In genomic region chr2:31845896-31846691, GRCm38 (mm10) we compare ENCODE assay signal across 8 mouse cellular contexts. TPM values are rescaled to one million over a fixed set of nuclear protein-coding genes. Genes with fewer than 3 reads are reported as not detected.
A peak's percentile ranks its signal among the peaks of the same experiment; 100 is the strongest.
DNase-seq lines count a peak whose midpoint lies in the region; ATAC-seq and TF ChIP-seq lines count a peak whose summit lies in the region.

Gene Fibcd1 (minus strand): TSS chr2:31846005.

- H3K4me2 ChIP-seq in embryonic facial prominence, embryonic 13.5 days = peak within 1 kb of the TSS; percentile 98
- H3K4me2 ChIP-seq in intestine, postnatal 0 days (replicated peaks; ENCODE audit: low read depth) = peak within 1 kb of the TSS; percentile 96

- WGBS in embryonic facial prominence, embryonic 13.5 days = under 1% methylated on average over 87 of the region's 88 CpGs
- under 1% methylated on average over 85 of the region's 88 CpGs for WGBS in intestine, postnatal 0 days

- no peak within 1 kb of the TSS for H3K27ac ChIP-seq in embryonic facial prominence, embryonic 13.5 days
- no peak within 1 kb of the TSS for H3K27ac ChIP-seq in intestine, postnatal 0 days (ENCODE audit: low read depth, low read length)

- H3K9ac ChIP-seq in embryonic facial prominence, embryonic 13.5 days = peak within 1 kb of the TSS; percentile 72
- 0 out of 2 replicates have a peak within 1 kb of the TSS, but pooled peaks have one; percentile 22 for H3K9ac ChIP-seq in intestine, postnatal 0 days (ENCODE audit: low read depth, low read length)

- no peak for TF ChIP-seq CTCF in intestine, postnatal 0 days (IDR thresholded peaks at IDR 0.05; ENCODE audit: low read depth)

- H3K4me3 ChIP-seq in embryonic facial prominence, embryonic 13.5 days = peak within 1 kb of the TSS; percentile 59
- H3K4me3 ChIP-seq in intestine, postnatal 0 days (ENCODE audit: low read depth, low read length) = peak within 1 kb of the TSS; percentile 53

- peaks cover 25% of the 10 kb centered on the region for H3K4me1 ChIP-seq in embryonic facial prominence, embryonic 13.5 days
- peaks cover 8% of the 10 kb centered on the region; the same call in 1 of the 2 replicates for H3K4me1 ChIP-seq in intestine, postnatal 0 days (replicated peaks; ENCODE audit: control insufficient read depth, insufficient read depth, low read length)

- ATAC-seq in embryonic facial prominence, embryonic 13.5 days (ENCODE audit: insufficient number of reproducible peaks, insufficient read depth, low FRiP score, low TSS enrichment, low read depth) = no peak
- no peak for ATAC-seq in intestine, postnatal 0 days

- peaks cover 65% of the 10 kb centered on the region for H3K27me3 ChIP-seq in embryonic facial prominence, embryonic 13.5 days
- H3K27me3 ChIP-seq in intestine, postnatal 0 days (replicated peaks; ENCODE audit: control insufficient read depth, insufficient read depth, low read length) = peaks cover 39% of the 10 kb centered on the region

- H3K36me3 ChIP-seq in embryonic facial prominence, embryonic 13.5 days = no peaks in the 10 kb centered on the region
- H3K36me3 ChIP-seq in intestine, postnatal 0 days (ENCODE audit: control insufficient read depth, insufficient read depth) = no peaks in the 10 kb centered on the region

- H3K9me3 ChIP-seq in embryonic facial prominence, embryonic 13.5 days = no peaks in the 10 kb centered on the region
- no peaks in the 10 kb centered on the region for H3K9me3 ChIP-seq in intestine, postnatal 0 days (ENCODE audit: control insufficient read depth)

- DNase-seq in layer of hippocampus, adult 18-20 months (ENCODE audit: low spot score in 2 of 2) = peak in 1 of 2 experiments; percentile 49
- DNase-seq in layer of hippocampus, adult 9-11 months = no peak
- DNase-seq in T-cell, adult 2 months (ENCODE audit: low spot score) = peak; percentile 50
- DNase-seq in naive thymus-derived CD4-positive, alpha-beta T cell, adult 2 months (ENCODE audit: low read depth) = peak; percentile 64
- DNase-seq in MN1 (ENCODE audit: low spot score) = no peak
- DNase-seq in lung, postnatal 25 days (ENCODE audit: low spot score) = no peak

RNA-seq across cellular contexts. Expression of gene Fibcd1, which starts in this region (rescaled TPM):
- total RNA-seq in layer of hippocampus, adult 18-20 months (2021) = 100 to 1,000 TPM; 121 to 127 TPM
- 0.55 and 0.83 TPM in 2 replicates for polyA plus RNA-seq in embryonic facial prominence, embryonic 13.5 days (2015; fragmentation: Nextera tagmentation; extraction: Ambion mirVana)
- 2.0 and 2.3 TPM in 2 replicates for polyA plus RNA-seq in intestine, postnatal 0 days (2015; fragmentation: Nextera tagmentation; extraction: Ambion mirVana)

Comparison
In these comparisons a context has a peak if more than half of its experiments do, and no peak if none do; other contexts are left out.
1. DNase-seq: peak in T-cell, adult 2 months (single experiment) and naive thymus-derived CD4-positive, alpha-beta T cell, adult 2 months (single experiment); none in layer of hippocampus, adult 9-11 months (single experiment), MN1 (single experiment) and lung, postnatal 25 days (single experiment).